Mouse (Mus musculus): ENCODE data around the gene Apba3. TPM values are rescaled to one million over a fixed set of nuclear protein-coding genes. Genes with fewer than 3 reads are reported as not detected.

Apba3 gene
- polyA plus RNA-seq, 1 experiment from 2014 or later: 45.4 TPM

Small RNA genes within 50 kb of the gene (microRNA-seq; reads per million reads assigned to microRNA genes)
- gene Mir3057: 13.7 reads per million, percentile 30 among the genes with 10 or more reads in this experiment

Other genes with a start within 250 kb of the Apba3 start
- gene Diras1, start 241.3 kb upstream of the Apba3 start, polyA plus RNA-seq (2015; fragmentation: Nextera tagmentation; extraction: Ambion mirVana): 0.06 and 0.07 TPM in 2 replicates
- 8.0 and 8.2 TPM in 2 replicates for gene Slc39a3, start 229.5 kb upstream of the Apba3 start, polyA plus RNA-seq (2015; fragmentation: Nextera tagmentation; extraction: Ambion mirVana)
- 152 and 162 TPM in 2 replicates for gene Sgta, start 206.8 kb upstream of the Apba3 start, polyA plus RNA-seq (2015; fragmentation: Nextera tagmentation; extraction: Ambion mirVana)
- 29.1 and 33.8 TPM in 2 replicates for gene Thop1, start 196.9 kb upstream of the Apba3 start, polyA plus RNA-seq (2015; fragmentation: Nextera tagmentation; extraction: Ambion mirVana)
- 0.83 and 1.1 TPM in 2 replicates for gene Creb3l3, start 168.1 kb upstream of the Apba3 start, polyA plus RNA-seq (2015; fragmentation: Nextera tagmentation; extraction: Ambion mirVana)
- 150 TPM in 2 replicates for gene Map2k2, start 161.0 kb upstream of the Apba3 start, polyA plus RNA-seq (2015; fragmentation: Nextera tagmentation; extraction: Ambion mirVana)
- 19.5 and 20.1 TPM in 2 replicates for gene Zbtb7a, start 131.7 kb upstream of the Apba3 start, polyA plus RNA-seq (2015; fragmentation: Nextera tagmentation; extraction: Ambion mirVana)
- gene Pias4, start 99.0 kb upstream of the Apba3 start, polyA plus RNA-seq (2015; fragmentation: Nextera tagmentation; extraction: Ambion mirVana): 35.7 and 40.3 TPM in 2 replicates
- 393 and 411 TPM in 2 replicates for gene Eef2, start 90.3 kb upstream of the Apba3 start, polyA plus RNA-seq (2015; fragmentation: Nextera tagmentation; extraction: Ambion mirVana)
- gene Dapk3, start 84.0 kb upstream of the Apba3 start, polyA plus RNA-seq (2015; fragmentation: Nextera tagmentation; extraction: Ambion mirVana): 41.5 and 42.4 TPM in 2 replicates
- 0.27 TPM in 1 of 2 replicates, not detected in the other for gene 4930442H23Rik, start 83.1 kb upstream of the Apba3 start, polyA plus RNA-seq (2015; fragmentation: Nextera tagmentation; extraction: Ambion mirVana)
- gene Nmrk2, start 64.9 kb upstream of the Apba3 start, polyA plus RNA-seq (2015; fragmentation: Nextera tagmentation; extraction: Ambion mirVana): 5.2 and 6.1 TPM in 2 replicates
- gene Atcay, start 36.1 kb upstream of the Apba3 start, polyA plus RNA-seq (2015; fragmentation: Nextera tagmentation; extraction: Ambion mirVana): 0.43 and 0.53 TPM in 2 replicates
- gene Zfr2, start 33.8 kb upstream of the Apba3 start, polyA plus RNA-seq (2015; fragmentation: Nextera tagmentation; extraction: Ambion mirVana): 4.1 and 6.5 TPM in 2 replicates
- gene Matk, start 14.0 kb upstream of the Apba3 start, polyA plus RNA-seq (2015; fragmentation: Nextera tagmentation; extraction: Ambion mirVana): 1.6 and 1.9 TPM in 2 replicates
- 244 and 260 TPM in 2 replicates for gene Mrpl54, start within 50 bp of the Apba3 start, polyA plus RNA-seq (2015; fragmentation: Nextera tagmentation; extraction: Ambion mirVana)
- gene Tjp3, start 24.6 kb downstream of the Apba3 start, polyA plus RNA-seq (2015; fragmentation: Nextera tagmentation; extraction: Ambion mirVana): 2.2 and 2.4 TPM in 2 replicates
- 31.0 and 32.0 TPM in 2 replicates for gene Pip5k1c, start 26.0 kb downstream of the Apba3 start, polyA plus RNA-seq (2015; fragmentation: Nextera tagmentation; extraction: Ambion mirVana)
- gene Cactin, start 54.1 kb downstream of the Apba3 start, polyA plus RNA-seq (2015; fragmentation: Nextera tagmentation; extraction: Ambion mirVana): 25.6 and 28.2 TPM in 2 replicates
- gene Tbxa2r, start 61.8 kb downstream of the Apba3 start, polyA plus RNA-seq (2015; fragmentation: Nextera tagmentation; extraction: Ambion mirVana): 13.6 and 14.7 TPM in 2 replicates
- gene Gipc3, start 76.3 kb downstream of the Apba3 start, polyA plus RNA-seq (2015; fragmentation: Nextera tagmentation; extraction: Ambion mirVana): 0.06 TPM in 1 of 2 replicates, not detected in the other
- gene Hmg20b, start 83.5 kb downstream of the Apba3 start, polyA plus RNA-seq (2015; fragmentation: Nextera tagmentation; extraction: Ambion mirVana): 81.9 and 90.9 TPM in 2 replicates
- 10.7 and 11.1 TPM in 2 replicates for gene Mfsd12, start 90.5 kb downstream of the Apba3 start, polyA plus RNA-seq (2015; fragmentation: Nextera tagmentation; extraction: Ambion mirVana)
- 0.98 and 1.1 TPM in 2 replicates for gene 4930404N11Rik, start 98.9 kb downstream of the Apba3 start, polyA plus RNA-seq (2015; fragmentation: Nextera tagmentation; extraction: Ambion mirVana)
- gene Fzr1, start 111.6 kb downstream of the Apba3 start, polyA plus RNA-seq (2015; fragmentation: Nextera tagmentation; extraction: Ambion mirVana): 72.2 and 78.1 TPM in 2 replicates
- gene Dohh, start 117.5 kb downstream of the Apba3 start, polyA plus RNA-seq (2015; fragmentation: Nextera tagmentation; extraction: Ambion mirVana): 69.7 and 73.6 TPM in 2 replicates
- gene Gm48551, start 117.5 kb downstream of the Apba3 start, polyA plus RNA-seq (2015; fragmentation: Nextera tagmentation; extraction: Ambion mirVana): 2.1 and 2.3 TPM in 2 replicates
- gene Gm48552, start 122.0 kb downstream of the Apba3 start, polyA plus RNA-seq (2015; fragmentation: Nextera tagmentation; extraction: Ambion mirVana): 0.82 and 1.1 TPM in 2 replicates
- 2.7 and 3.1 TPM in 2 replicates for gene Smim24, start 126.1 kb downstream of the Apba3 start, polyA plus RNA-seq (2015; fragmentation: Nextera tagmentation; extraction: Ambion mirVana)
- gene Nfic, start 188.7 kb downstream of the Apba3 start, polyA plus RNA-seq (2015; fragmentation: Nextera tagmentation; extraction: Ambion mirVana): 56.6 and 57.4 TPM in 2 replicates
- 0.15 and 0.16 TPM in 2 replicates for gene Celf5, start 215.7 kb downstream of the Apba3 start, polyA plus RNA-seq (2015; fragmentation: Nextera tagmentation; extraction: Ambion mirVana)
- gene Ncln, start 229.4 kb downstream of the Apba3 start, polyA plus RNA-seq (2015; fragmentation: Nextera tagmentation; extraction: Ambion mirVana): 51.7 and 53.8 TPM in 2 replicates
- 0.53 and 0.62 TPM in 2 replicates for gene S1pr4, start 233.2 kb downstream of the Apba3 start, polyA plus RNA-seq (2015; fragmentation: Nextera tagmentation; extraction: Ambion mirVana)